Mouse (Mus musculus) left cerebral cortex, adult 18-20 months (tissue): Measurements from ENCODE around the gene Sgca. TPM values are rescaled to one million over a fixed set of nuclear protein-coding genes. Genes with fewer than 3 reads are reported as not detected.

Source experiments
- DNase-seq, 2 experiments: peaks; one replicate each; pipeline ENCODE4 v3.0.0; 2021 to 2022; ENCODE audit warnings: low spot score in 2 of 2, mixed read lengths in 1 of 2
- total RNA-seq, 2 experiments: library from RNA; stranded (reverse); gene quantifications; 2 replicates each; pipeline ENCODE4 v1.2.3; 2021

Sgca gene
- total RNA-seq, 2 experiments from 2014 or later, result not detected

- no peak for DNase-seq
Observed at GRCm38 (mm10) chr11:94916477-94916876, 59.6 kb downstream of the Sgca start.

GRCm38 (mm10) chr11:94915675-94916403, 60.3 kb downstream of the Sgca start:
- DNase-seq, result peak in 1 of 2 experiments; percentile 15

GRCm38 (mm10) chr11:94913302-94914090, 62.6 kb downstream of the Sgca start:
- no peak for DNase-seq

Other genes with a start within 250 kb of the Sgca start
- gene Cdc34b, start 234.5 kb downstream of the Sgca start, total RNA-seq, result under 1 TPM in 1 of 2 experiments, not detected in 1; 0.75 TPM
- not detected for gene Tmem92, start 193.6 kb downstream of the Sgca start, total RNA-seq
- 10 to 100 TPM in 1 of 2 experiments, 1 to 10 TPM in 1; 8.8 to 11.2 TPM for gene Col1a1, start 40.1 kb downstream of the Sgca start, total RNA-seq
- not detected for gene Hils1, start 8.7 kb downstream of the Sgca start, total RNA-seq
- gene Ppp1r9b, start 14.7 kb upstream of the Sgca start, total RNA-seq, result 100 to 1,000 TPM; 737 to 747 TPM
- 10 to 100 TPM; 25.8 to 33.7 TPM for gene Samd14, start 33.6 kb upstream of the Sgca start, total RNA-seq
- 100 to 1,000 TPM; 116 to 128 TPM for gene Pdk2, start 65.0 kb upstream of the Sgca start, total RNA-seq
- 10 to 100 TPM; 17.2 to 19.3 TPM for gene Itga3, start 100.5 kb upstream of the Sgca start, total RNA-seq
- gene Dlx3, start 143.8 kb upstream of the Sgca start, total RNA-seq, result not detected
- gene Dlx4, start 169.9 kb upstream of the Sgca start, total RNA-seq, result under 1 TPM; 0.19 to 0.21 TPM